ENCODE assay signal across 8 mouse cellular contexts in genomic region chr11:31770881-31771280, GRCm38 (mm10).
DNase-seq lines count a peak whose midpoint lies in the region; ATAC-seq and TF ChIP-seq lines count a peak whose summit lies in the region.

No protein-coding gene starts in this region.

- no peak overlapping the region for H3K4me3 ChIP-seq in hindbrain, postnatal 0 days (ENCODE audit: low read length)
- no peak overlapping the region for H3K4me3 ChIP-seq in liver, embryonic 13.5 days (replicated peaks)
- no peak overlapping the region for H3K4me3 ChIP-seq in intestine, postnatal 0 days (ENCODE audit: low read depth, low read length)

- no peaks in the 10 kb centered on the region for H3K36me3 ChIP-seq in hindbrain, postnatal 0 days (ENCODE audit: insufficient read depth, low read length)
- H3K36me3 ChIP-seq in liver, embryonic 13.5 days, result no peaks in the 10 kb centered on the region
- no peaks in the 10 kb centered on the region for H3K36me3 ChIP-seq in intestine, postnatal 0 days (ENCODE audit: control insufficient read depth, insufficient read depth)

- peak; percentile 70 for ATAC-seq in cerebellum, adult (ENCODE audit: insufficient number of reproducible peaks, low FRiP score, low TSS enrichment)
- ATAC-seq in hindbrain, postnatal 0 days, result peak; percentile 32
- ATAC-seq in liver, embryonic 13.5 days (ENCODE audit: low read depth), result no peak
- no peak for ATAC-seq in inflammation-experienced regulatory T-cells, adult 6 months
- ATAC-seq in intestine, postnatal 0 days, result no peak

- TF ChIP-seq CTCF in hindbrain, postnatal 0 days (IDR thresholded peaks at IDR 0.05; ENCODE audit: low read depth), result no peak
- TF ChIP-seq CTCF in intestine, postnatal 0 days (IDR thresholded peaks at IDR 0.05; ENCODE audit: low read depth), result no peak

- H3K27ac ChIP-seq in hindbrain, postnatal 0 days, result peak overlapping the region; percentile 79
- peak overlapping the region; percentile 100 for H3K27ac ChIP-seq in liver, embryonic 13.5 days
- no peak overlapping the region for H3K27ac ChIP-seq in intestine, postnatal 0 days (ENCODE audit: low read depth, low read length)

- peak overlapping the region; percentile 4; the same call in 1 of the 2 replicates for H3K9ac ChIP-seq in hindbrain, postnatal 0 days (replicated peaks; ENCODE audit: low read length)
- H3K9ac ChIP-seq in liver, embryonic 13.5 days, result peak overlapping the region; percentile 82
- no peak overlapping the region for H3K9ac ChIP-seq in intestine, postnatal 0 days (ENCODE audit: low read depth, low read length)

- no peak for DNase-seq in cerebellum, postnatal 4 days (ENCODE audit: low spot score in 2 of 2)
- peak; percentile 85 for DNase-seq in right cerebral cortex, adult 18-20 months
- no peak for DNase-seq in right cerebral cortex, postnatal 4 days
- DNase-seq in hindbrain, postnatal 0 days (ENCODE audit: low spot score), result peak; percentile 55
- DNase-seq in liver, embryonic 13.5 days, result no peak

- no peak overlapping the region for H3K4me2 ChIP-seq in hindbrain, postnatal 0 days (ENCODE audit: low read depth, low read length)
- H3K4me2 ChIP-seq in liver, embryonic 13.5 days, result peak overlapping the region; percentile 57
- no peak overlapping the region for H3K4me2 ChIP-seq in intestine, postnatal 0 days (replicated peaks; ENCODE audit: low read depth)

- no peaks in the 10 kb centered on the region for H3K27me3 ChIP-seq in hindbrain, postnatal 0 days (ENCODE audit: insufficient read depth, low read length)
- H3K27me3 ChIP-seq in liver, embryonic 13.5 days, result no peaks in the 10 kb centered on the region
- no peaks in the 10 kb centered on the region for H3K27me3 ChIP-seq in intestine, postnatal 0 days (replicated peaks; ENCODE audit: control insufficient read depth, insufficient read depth, low read length)

- H3K9me3 ChIP-seq in hindbrain, postnatal 0 days (ENCODE audit: low read length), result no peaks in the 10 kb centered on the region
- H3K9me3 ChIP-seq in liver, embryonic 13.5 days (replicated peaks), result no peaks in the 10 kb centered on the region
- H3K9me3 ChIP-seq in intestine, postnatal 0 days (ENCODE audit: control insufficient read depth), result no peaks in the 10 kb centered on the region

- peaks cover 18% of the 10 kb centered on the region for H3K4me1 ChIP-seq in hindbrain, postnatal 0 days (ENCODE audit: insufficient read depth, low read length)
- H3K4me1 ChIP-seq in liver, embryonic 13.5 days (replicated peaks), result peaks cover 49% of the 10 kb centered on the region
- H3K4me1 ChIP-seq in intestine, postnatal 0 days (replicated peaks; ENCODE audit: control insufficient read depth, insufficient read depth, low read length), result no peaks in the 10 kb centered on the region

- WGBS in hindbrain, postnatal 0 days, result 25% methylated on average over 7 of the region's 7 CpGs
- 86% methylated on average over 7 of the region's 7 CpGs for WGBS in liver, embryonic 13.5 days (ENCODE audit: insufficient replicate concordance)
- 76% methylated on average over 7 of the region's 7 CpGs for WGBS in intestine, postnatal 0 days

Comparison
In these comparisons a context has a peak if more than half of its experiments do, and no peak if none do; other contexts are left out.
1. DNase-seq: peak in right cerebral cortex, adult 18-20 months (single experiment) and hindbrain, postnatal 0 days (single experiment); none in cerebellum, postnatal 4 days (0 of 2), right cerebral cortex, postnatal 4 days (single experiment) and liver, embryonic 13.5 days (single experiment).
2. ATAC-seq: peak in cerebellum, adult (single experiment) and hindbrain, postnatal 0 days (single experiment); none in liver, embryonic 13.5 days (single experiment), inflammation-experienced regulatory T-cells, adult 6 months (single experiment) and intestine, postnatal 0 days (single experiment).